Mouse (Mus musculus) lung, postnatal 0 days (tissue): ENCODE measurements around the gene Tulp4.

Experiments used
- CTCF ChIP-seq: IDR thresholded peaks from 2 replicates; pipeline ENCODE4 v1.5.1; 2016; ENCODE audit warnings: antibody characterized with exemption, mild to moderate bottlenecking
- EP300 ChIP-seq: IDR thresholded peaks from 2 replicates; pipeline ENCODE4 v1.6.1; 2016; ENCODE audit warnings: antibody characterized with exemption, mild to moderate bottlenecking, control low read depth

- no peak for TF ChIP-seq CTCF
- TF ChIP-seq EP300, result no peak
Measured at GRCm38 (mm10) chr17:6187183-6187582, 80.9 kb downstream of the Tulp4 start.
